Mouse (Mus musculus) B cell, adult 2 months (primary cell): ENCODE measurements at regions not wholly inside any gene's neighbourhood (a gene's known extent, or its start where the extent isn't known, plus 50 kb on each side); places are given as distances from the start of the nearest gene placed in this dataset.
A peak's percentile ranks its signal among the peaks of the same experiment; 100 is the strongest.

Experiments
- DNase-seq, 2 experiments: peaks; one replicate each; pipeline ENCODE4 v3.0.0; 2022

GRCm38 (mm10) chr15:72101730-72102129 is 1732.6 kb upstream of the Gm6569 start:
- no peak for DNase-seq

DNA sequence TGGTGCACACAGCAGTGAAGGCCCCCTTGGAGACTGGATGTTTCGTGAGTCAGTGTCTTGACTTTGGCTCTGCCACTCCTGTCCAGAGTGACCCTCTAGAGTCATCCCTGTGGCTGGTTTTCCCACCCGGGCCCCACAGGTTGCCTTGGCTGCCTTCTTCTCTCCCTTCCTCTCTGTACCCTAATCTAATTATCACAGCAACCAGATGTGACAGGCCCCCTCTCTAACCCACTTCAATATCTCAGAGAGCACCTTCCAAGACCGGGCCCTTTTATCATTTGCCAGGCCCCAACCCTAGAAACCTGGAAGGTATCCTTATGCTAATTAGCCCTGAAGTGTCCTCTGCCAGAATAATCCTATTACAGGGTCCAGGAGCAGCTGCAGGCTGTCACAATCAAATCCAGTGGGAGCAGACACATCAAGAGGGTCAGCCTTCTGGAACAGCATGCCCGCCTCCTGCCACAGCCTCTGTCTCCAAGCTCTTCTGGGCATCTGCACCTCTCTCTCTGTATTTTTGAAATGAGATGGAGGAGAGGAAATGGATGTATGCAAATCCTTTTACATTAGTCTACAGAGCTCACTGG is 1728.4 kb upstream of the Gm6569 start:
- DNase-seq: no peak

DNA sequence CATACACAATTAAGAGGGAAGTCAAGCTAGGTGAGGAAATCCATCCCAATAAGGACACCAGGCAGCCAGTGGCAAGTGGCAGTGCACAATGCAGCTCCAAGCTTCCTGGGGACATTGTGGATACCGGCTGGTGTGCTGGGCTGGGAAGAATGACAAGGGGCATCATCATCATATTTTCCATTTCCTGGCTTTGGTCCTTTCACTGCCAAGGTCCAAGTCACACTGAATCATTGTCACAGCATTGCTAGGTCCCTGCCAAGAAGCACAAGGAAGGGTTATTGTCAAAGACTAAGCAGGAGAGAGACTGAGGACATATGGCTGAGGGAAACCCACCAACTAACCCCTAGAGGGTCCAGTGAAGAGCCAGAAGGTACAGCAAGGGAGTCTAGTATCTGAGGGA is 1723.8 kb upstream of the Gm6569 start:
- no peak for DNase-seq

GRCm38 (mm10) chr15:72116772-72117171 is 1717.6 kb upstream of the Gm6569 start:
- no peak for DNase-seq

GRCm38 (mm10) chr15:72134226-72134625 is 1700.1 kb upstream of the Gm6569 start:
- no peak for DNase-seq

DNA sequence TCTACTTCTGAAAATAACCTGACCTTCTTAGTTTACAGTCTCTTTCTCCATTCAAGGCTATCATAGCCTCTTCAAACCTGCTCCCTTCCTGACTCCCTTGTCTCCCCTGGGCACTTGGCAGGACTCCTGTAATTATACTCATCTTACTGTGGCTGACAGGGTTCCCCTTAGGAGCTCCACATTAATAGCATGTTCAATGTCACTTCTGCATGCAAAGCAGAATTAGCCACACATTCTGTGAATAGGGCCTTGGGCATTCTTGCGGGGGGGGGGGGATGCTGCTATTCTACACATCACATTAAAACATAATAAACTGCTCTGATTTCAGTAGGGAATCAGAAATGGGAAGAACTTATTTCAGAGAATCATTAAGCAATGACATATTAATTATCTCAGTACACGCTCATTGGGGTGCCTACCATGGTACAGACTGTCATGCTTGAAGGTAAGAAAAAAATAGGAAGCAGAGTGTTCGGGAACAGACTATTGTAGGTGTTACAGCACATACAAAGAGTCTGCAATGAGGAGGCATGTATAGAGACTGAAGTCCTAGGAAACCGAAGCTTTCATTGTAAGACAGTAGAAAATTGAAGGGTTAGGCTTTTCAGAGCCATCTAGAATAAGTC is 1698.3 kb upstream of the Gm6569 start:
- DNase-seq: no peak

DNA sequence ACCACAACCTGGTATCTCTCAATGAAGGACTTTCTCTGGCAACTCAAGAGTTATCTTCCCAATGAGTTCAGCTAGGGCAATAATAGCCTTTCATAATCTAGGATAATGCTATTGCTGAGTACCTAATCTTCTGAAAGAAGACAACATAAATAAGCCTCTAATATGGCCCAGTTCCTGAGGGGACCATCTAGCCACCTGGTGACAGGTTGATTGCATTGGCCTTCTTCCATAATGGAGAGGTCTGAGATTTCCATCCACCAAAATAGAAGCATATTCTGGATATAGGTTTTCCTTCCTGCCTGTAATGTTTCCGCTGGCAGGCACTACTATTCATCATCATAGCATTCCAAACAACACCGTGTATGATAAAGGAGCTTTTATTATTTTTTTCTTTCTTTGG is 1694.2 kb upstream of the Gm6569 start:
- DNase-seq: no peak

GRCm38 (mm10) chr15:72150581-72150980 is 1683.8 kb upstream of the Gm6569 start:
- DNase-seq: no peak

DNA sequence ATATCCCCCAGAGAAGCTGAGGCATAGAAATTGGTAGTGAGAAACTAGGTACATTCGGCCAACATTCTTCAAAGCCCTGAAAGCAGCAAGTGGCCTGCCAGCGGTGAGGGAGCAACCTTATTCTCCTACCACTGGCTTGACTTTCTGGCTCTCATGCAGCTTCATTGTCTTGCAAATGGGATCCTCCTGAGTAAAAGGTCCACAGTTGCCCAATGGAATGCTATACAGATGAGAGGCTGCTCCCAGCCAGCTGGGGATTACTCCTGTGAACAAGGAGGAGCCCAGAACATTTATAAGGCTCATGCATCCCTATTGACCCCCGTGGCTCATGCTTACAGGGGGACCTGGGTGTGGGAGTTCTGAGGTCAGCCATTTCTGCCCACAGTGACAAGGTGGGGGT is 1675.9 kb upstream of the Gm6569 start:
- no peak for DNase-seq

- DNase-seq: no peak
Observed at GRCm38 (mm10) chr15:72200861-72201260, 1633.5 kb upstream of the Gm6569 start.

DNA sequence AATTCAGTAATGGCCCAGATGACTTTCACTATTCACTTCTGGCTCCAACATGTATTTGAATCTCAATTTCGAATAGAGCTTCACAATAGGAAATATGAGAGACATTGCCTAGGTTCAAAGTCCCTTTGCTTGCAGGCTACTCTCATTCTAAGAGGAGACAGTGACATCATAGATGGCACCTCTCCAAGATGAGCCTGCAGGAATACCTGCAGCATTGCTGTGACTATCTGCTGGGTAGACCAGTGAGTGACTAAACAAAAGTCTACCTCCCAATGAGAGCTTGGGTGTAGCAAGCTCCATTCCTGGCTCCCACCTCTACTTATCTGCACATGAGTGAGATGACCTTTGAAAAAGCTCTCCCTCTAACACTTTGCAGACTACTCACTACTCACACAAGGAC is 1632.6 kb upstream of the Gm6569 start:
- DNase-seq: no peak

DNA sequence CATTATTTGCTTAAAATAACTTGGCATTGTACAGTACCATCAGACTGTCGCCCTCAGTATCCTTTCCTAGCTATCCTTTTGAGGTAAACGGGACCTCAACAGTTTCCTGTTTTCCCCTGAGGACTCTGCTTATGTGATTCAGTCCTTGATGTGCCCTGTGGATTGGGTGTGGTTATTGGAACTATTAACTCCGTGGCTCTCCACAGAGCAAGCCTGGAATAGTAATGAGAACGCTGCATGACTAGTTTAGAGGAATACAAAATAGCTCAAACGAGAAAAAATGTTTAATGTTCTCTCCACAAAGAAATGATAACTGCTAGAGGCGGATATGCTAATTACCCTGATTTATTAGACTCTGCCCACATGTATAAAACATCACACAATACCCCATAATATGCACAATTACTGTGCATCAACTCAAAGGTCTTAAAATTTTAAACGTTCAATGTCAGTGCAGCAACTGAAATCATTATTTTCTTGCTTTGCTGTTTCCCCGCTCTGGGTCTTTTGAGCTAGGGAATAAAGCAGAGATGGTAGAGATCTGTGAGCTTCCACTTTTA is 1629.0 kb upstream of the Gm6569 start:
- DNase-seq: no peak

GRCm38 (mm10) chr15:72205950-72206349 is 1628.4 kb upstream of the Gm6569 start:
- peak; percentile 21 to 24 for DNase-seq

DNA sequence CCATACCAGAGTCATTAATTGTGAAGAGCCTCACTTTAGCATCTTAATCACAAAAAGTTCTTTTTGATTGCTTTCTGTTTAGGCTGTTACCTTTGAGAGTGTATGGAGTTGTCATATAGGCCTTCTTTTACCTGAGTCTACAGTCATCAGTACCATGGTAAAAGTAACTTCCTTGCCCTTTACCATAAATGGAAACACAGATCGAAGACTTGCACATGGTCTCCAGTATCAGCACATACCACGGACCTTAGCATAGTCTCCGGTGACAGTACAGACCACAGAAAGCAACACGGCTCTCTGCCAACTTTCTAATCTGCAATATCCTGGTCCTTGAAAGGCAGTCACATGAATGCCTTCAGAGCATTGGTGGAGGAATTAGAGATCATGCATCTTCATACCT is 1626.8 kb upstream of the Gm6569 start:
- DNase-seq: no peak

GRCm38 (mm10) chr15:72208076-72208475 is 1626.3 kb upstream of the Gm6569 start:
- DNase-seq: no peak

DNA sequence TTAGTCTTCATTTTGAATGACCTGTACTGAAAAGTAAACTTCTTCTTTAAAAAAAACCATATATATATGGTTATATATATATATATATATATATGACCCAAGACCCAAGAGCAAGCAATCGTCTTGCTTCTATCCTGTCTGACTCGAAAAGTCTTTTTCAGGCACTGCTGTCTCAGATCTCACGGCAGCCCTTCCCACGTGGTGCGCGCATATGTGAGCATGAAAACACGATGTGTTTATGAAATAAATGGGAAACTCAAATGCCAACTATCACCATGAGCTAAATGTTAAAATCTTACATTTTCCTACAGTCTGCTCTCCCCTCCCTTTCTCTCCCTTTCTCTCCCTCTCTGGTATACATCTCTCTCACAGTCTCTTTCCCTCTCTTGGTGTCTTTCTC is 1625.4 kb upstream of the Gm6569 start:
- DNase-seq: no peak

DNA sequence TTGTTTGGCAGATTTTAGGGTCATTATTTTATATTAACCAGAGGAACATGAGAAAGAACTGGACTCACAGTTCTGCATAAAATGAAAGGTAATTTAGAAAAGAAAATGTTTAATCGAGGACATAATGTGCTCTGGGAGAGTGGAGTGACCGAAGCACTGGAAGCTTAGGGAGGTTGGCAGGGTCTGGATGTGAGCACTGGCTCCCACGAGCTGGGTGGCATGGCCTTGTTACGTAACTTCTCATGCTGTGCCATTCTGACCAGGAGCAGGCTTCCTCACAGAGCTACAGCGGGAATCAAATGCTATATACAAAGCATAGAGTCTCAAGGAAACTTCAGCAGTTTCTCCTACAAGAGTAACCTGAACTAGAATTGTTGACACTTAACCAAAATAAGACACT is 1616.6 kb upstream of the Gm6569 start:
- no peak for DNase-seq

DNA sequence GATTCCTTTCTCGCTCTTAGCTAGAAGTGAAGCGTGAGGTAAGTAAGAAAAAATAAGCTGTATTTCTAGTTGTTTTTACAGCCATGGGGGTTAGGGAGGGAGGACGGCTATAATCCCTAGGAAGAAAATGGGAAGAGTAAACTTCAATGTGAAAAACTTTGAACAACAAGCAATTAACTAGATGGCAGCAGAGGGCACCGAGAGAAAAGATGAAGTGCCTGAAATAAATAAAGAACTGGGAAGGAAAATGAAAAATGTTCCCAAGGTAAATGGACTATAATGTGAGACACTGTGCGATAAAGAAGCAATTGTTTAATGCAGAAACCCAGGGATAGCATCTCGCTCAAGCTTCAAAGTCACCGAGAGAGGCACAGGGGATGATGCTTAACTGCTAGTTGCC is 1614.4 kb upstream of the Gm6569 start:
- DNase-seq: no peak

DNA sequence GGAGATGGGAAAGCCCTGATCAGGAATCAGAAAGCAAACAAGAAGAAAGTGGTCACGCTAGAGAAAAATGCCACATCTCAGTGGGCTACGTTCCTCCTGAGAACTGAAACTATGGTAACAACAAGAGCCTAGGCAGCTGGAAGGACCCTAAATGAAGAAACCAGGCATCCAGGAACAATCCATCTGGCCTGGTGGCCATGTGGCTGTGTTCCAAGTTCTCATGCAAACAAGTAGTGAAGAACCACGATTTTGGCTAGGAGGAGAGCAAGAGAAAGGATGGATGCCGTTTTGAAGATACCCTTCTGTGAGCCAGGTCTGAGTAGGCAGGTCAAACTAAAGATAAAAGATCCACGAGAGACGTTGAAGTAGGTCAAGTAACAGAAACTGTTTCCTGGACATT is 1613.6 kb upstream of the Gm6569 start:
- DNase-seq: no peak

GRCm38 (mm10) chr15:72232355-72232754 is 1602.0 kb upstream of the Gm6569 start:
- no peak for DNase-seq

- no peak for DNase-seq
Observed at GRCm38 (mm10) chr15:72264619-72265018, 1569.7 kb upstream of the Gm6569 start.

DNA sequence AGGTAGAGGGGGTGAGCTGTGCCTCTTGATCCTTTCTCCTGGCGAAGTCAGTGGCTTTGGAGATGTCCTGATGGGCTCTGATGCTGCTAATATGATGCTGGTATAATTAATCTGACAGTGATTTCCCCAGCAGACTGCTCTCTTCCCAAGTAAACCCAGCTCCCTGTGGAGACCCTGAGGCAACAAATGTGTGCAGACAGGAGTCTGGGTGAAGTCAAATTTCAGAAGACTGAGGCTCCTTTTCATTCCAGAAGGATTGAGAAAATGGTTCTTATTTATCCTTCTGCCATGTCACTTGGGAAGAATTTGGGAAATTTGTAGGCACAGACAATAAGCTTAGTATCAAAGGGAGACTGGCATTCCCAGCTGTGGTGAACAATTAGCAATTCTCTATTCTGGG is 1550.5 kb upstream of the Gm6569 start:
- DNase-seq: no peak

GRCm38 (mm10) chr15:72296648-72297047 is 1537.7 kb upstream of the Gm6569 start:
- no peak for DNase-seq

GRCm38 (mm10) chr15:72312417-72312816 is 1521.9 kb upstream of the Gm6569 start:
- DNase-seq: no peak

DNA sequence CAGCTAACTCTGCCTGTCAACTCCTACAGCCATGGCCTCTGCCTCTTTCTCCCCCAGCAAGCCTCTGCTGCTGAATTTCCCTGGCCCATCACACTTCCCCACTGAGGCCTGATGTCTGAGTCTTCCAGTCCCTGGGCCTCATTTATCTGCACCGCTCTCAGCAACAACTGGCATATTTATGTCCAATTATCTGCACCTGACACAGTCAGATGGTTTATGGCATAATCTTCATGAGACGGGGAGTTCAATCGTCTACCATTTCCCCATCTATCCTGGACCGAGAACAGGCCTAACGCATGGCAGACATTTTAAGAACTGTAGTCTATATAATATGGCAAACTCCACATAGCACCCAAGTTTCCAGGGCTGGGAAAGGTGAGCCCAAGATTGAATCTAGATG is 1512.8 kb upstream of the Gm6569 start:
- no peak for DNase-seq
